Mouse (Mus musculus) lung, postnatal 0 days (tissue): ENCODE data around the gene Ppbp.

ENCODE experiments used
- CTCF ChIP-seq: IDR thresholded peaks from 2 replicates; pipeline ENCODE4 v1.5.1; 2016; ENCODE audit warnings: antibody characterized with exemption, mild to moderate bottlenecking
- EP300 ChIP-seq: IDR thresholded peaks from 2 replicates; pipeline ENCODE4 v1.6.1; 2016; ENCODE audit warnings: antibody characterized with exemption, mild to moderate bottlenecking, control low read depth

DNA sequence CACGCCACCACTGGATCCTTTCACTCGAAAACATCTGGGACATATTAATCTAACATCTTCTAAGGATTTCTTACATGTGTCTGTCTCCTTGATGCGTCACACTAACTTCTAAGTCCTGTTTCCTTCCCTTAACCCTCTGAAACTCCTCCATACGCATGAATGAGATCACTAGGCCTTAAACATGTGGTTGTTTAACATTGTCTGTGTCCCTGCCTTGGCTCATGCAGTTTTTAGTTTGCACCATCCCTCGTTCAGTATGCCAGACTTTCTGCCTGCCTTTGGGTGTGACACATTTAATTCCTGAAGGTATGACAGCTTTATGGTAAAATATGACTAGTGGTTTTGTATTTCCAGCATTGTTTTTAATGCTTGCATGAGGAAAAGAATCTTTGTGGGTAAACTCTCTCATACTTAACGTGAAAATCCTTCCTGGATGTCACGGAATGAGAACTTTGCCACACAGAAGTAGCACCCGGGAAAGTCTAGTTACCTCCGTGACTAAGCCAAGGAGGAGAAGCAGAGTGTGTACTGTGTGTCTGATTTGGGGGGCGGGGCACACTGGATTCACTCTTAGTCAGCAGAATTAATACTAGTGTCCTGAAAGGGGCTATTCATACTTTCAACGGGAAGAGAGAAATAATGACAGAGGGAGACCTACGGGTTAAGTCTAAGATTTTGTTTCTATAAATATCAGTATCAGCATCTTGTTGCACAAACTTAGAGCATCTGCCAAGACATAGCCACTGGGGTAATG is 4.2 kb upstream of the Ppbp start:
- TF ChIP-seq CTCF: no peak
- no peak for TF ChIP-seq EP300
